Mouse (Mus musculus) heart, postnatal 0 days (tissue): ENCODE results near the gene Tmc3.

ENCODE experiments used
- CTCF ChIP-seq: IDR thresholded peaks from 2 replicates; pipeline ENCODE4 v1.5.1; 2016; ENCODE audit warnings: antibody characterized with exemption, control low read depth, low read depth
- EP300 ChIP-seq: IDR thresholded peaks from 2 replicates; pipeline ENCODE4 v1.6.1; 2016; ENCODE audit warnings: antibody characterized with exemption, low read depth

DNA sequence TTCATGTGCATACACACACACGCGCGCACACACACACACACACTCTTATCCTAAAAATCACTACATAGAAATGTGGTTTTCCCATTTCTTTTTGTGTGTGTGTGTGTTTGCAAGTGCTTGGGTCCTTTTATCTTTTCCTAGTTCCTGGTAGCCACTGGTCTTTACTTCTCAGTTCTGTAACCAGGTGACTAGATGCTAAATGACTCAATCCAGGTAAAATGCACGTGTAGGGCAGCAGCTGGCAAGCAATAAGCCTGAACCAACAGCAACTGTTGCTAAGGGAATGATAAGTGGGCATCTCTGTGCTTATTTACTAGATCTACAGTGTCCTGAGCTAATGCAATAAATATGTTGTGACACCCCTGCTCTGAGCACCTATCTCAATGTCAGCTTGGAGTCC lies 42.6 kb downstream of the Tmc3 start:
- no peak for TF ChIP-seq EP300
- no peak for TF ChIP-seq CTCF
